Comparison of ENCODE assay signal across 19 mouse cellular contexts in genomic region chr15:78992235-78992634, GRCm38 (mm10). TPM values are rescaled to one million over a fixed set of nuclear protein-coding genes. Genes with fewer than 3 reads are reported as not detected.
A peak's percentile ranks its signal among the peaks of the same experiment; 100 is the strongest.
DNase-seq lines count a peak whose midpoint lies in the region; ATAC-seq and TF ChIP-seq lines count a peak whose summit lies in the region.
"Had no signal": no experiment of that assay in that cellular context is flagged by ENCODE, and none has a peak within 500 bp of the region (broad histone marks: within the 10 kb centered on the region; RNA-seq: fewer than 3 reads in every experiment).

No protein-coding gene starts in this region.

- no peaks in the 10 kb centered on the region for H3K27me3 ChIP-seq in intestine, postnatal 0 days (replicated peaks; ENCODE audit: control insufficient read depth, insufficient read depth, low read length)
- no peaks in the 10 kb centered on the region for H3K27me3 ChIP-seq in intestine, embryonic 16.5 days (replicated peaks; ENCODE audit: control insufficient read depth, insufficient read depth, low read length)
- H3K27me3 ChIP-seq in lung, postnatal 0 days (replicated peaks; ENCODE audit: insufficient read depth, low read length), result no peaks in the 10 kb centered on the region
- H3K27me3 ChIP-seq: forebrain, embryonic 13.5 days; heart, embryonic 15.5 days; limb, embryonic 12.5 days; lung, embryonic 15.5 days had no signal

- no peak for TF ChIP-seq POLR2A in lung, adult 2 months (IDR thresholded peaks at IDR 0.05; ENCODE audit: borderline replicate concordance, extremely low read depth, low read depth, low read length)

- TF ChIP-seq CTCF in intestine, postnatal 0 days (IDR thresholded peaks at IDR 0.05; ENCODE audit: low read depth), result peak; percentile 54
- peak; percentile 45 for TF ChIP-seq CTCF in lung, postnatal 0 days (IDR thresholded peaks at IDR 0.05)
- TF ChIP-seq CTCF in lung, adult 2 months (IDR thresholded peaks at IDR 0.05; ENCODE audit: insufficient read depth, low read length), result no peak

- no peak overlapping the region for H3K27ac ChIP-seq in intestine, postnatal 0 days (ENCODE audit: low read depth, low read length)
- no peak overlapping the region for H3K27ac ChIP-seq in intestine, embryonic 16.5 days (ENCODE audit: low read length)
- H3K27ac ChIP-seq in lung, postnatal 0 days (ENCODE audit: low read length), result no peak overlapping the region
- H3K27ac ChIP-seq: embryonic facial prominence, embryonic 10.5 days; forebrain, embryonic 13.5 days; heart, embryonic 15.5 days; limb, embryonic 12.5 days; lung, embryonic 15.5 days had no signal

- no peak overlapping the region for H3K4me2 ChIP-seq in intestine, postnatal 0 days (replicated peaks; ENCODE audit: low read depth)
- no peak overlapping the region for H3K4me2 ChIP-seq in intestine, embryonic 16.5 days (ENCODE audit: low read depth, low read length)
- H3K4me2 ChIP-seq in lung, postnatal 0 days (replicated peaks; ENCODE audit: low read depth, low read length), result no peak overlapping the region
- H3K4me2 ChIP-seq: forebrain, embryonic 13.5 days; heart, embryonic 15.5 days; limb, embryonic 12.5 days; lung, embryonic 15.5 days had no signal

- H3K4me3 ChIP-seq in intestine, postnatal 0 days (ENCODE audit: low read depth, low read length), result no peak overlapping the region
- H3K4me3 ChIP-seq in intestine, embryonic 16.5 days (ENCODE audit: low read length), result no peak overlapping the region
- no peak overlapping the region for H3K4me3 ChIP-seq in lung, postnatal 0 days (ENCODE audit: low read depth, low read length)
- no peak overlapping the region for H3K4me3 ChIP-seq in lung, adult 2 months (replicated peaks; ENCODE audit: extremely low read depth, low read depth, low read length)
- H3K4me3 ChIP-seq: embryonic facial prominence, embryonic 10.5 days; forebrain, embryonic 13.5 days; heart, embryonic 15.5 days; limb, embryonic 12.5 days; lung, embryonic 15.5 days had no signal

- no peaks in the 10 kb centered on the region for H3K9me3 ChIP-seq in intestine, postnatal 0 days (ENCODE audit: control insufficient read depth)
- no peaks in the 10 kb centered on the region for H3K9me3 ChIP-seq in intestine, embryonic 16.5 days (ENCODE audit: control insufficient read depth, low read length)
- H3K9me3 ChIP-seq in lung, postnatal 0 days (ENCODE audit: low read length), result no peaks in the 10 kb centered on the region
- H3K9me3 ChIP-seq: embryonic facial prominence, embryonic 10.5 days; forebrain, embryonic 13.5 days; G1E; heart, embryonic 15.5 days; limb, embryonic 12.5 days; lung, embryonic 15.5 days had no signal

- no peak overlapping the region for H3K9ac ChIP-seq in intestine, postnatal 0 days (ENCODE audit: low read depth, low read length)
- H3K9ac ChIP-seq in intestine, embryonic 16.5 days (ENCODE audit: low read depth, low read length), result no peak overlapping the region
- no peak overlapping the region for H3K9ac ChIP-seq in lung, postnatal 0 days (replicated peaks; ENCODE audit: low read depth)
- H3K9ac ChIP-seq: forebrain, embryonic 13.5 days; heart, embryonic 15.5 days; limb, embryonic 12.5 days; lung, embryonic 15.5 days had no signal

- peak; percentile 47 for DNase-seq in adrenal gland, postnatal 14 days
- DNase-seq in adrenal gland, postnatal 10 days, result no peak
- DNase-seq in lung, postnatal 0 days (ENCODE audit: low spot score), result no peak
- no peak for DNase-seq in lung, adult 2 months
- peak; percentile 27 for DNase-seq in induced T-regulatory cell, adult 2 months (ENCODE audit: low read depth)
- no peak for DNase-seq in thymus, postnatal 4 days
- DNase-seq: adrenal gland, postnatal 25 days; kidney, postnatal 14 days; midbrain, embryonic 14.5 days; retina, postnatal 1 day had no signal

- peaks cover 80% of the 10 kb centered on the region for H3K36me3 ChIP-seq in intestine, postnatal 0 days (ENCODE audit: control insufficient read depth, insufficient read depth)
- H3K36me3 ChIP-seq in intestine, embryonic 16.5 days (ENCODE audit: control insufficient read depth, insufficient read depth, low read length), result peaks cover 42% of the 10 kb centered on the region
- H3K36me3 ChIP-seq in lung, postnatal 0 days (ENCODE audit: insufficient read depth, low read length), result peaks cover 43% of the 10 kb centered on the region

- no peaks in the 10 kb centered on the region for H3K4me1 ChIP-seq in intestine, postnatal 0 days (replicated peaks; ENCODE audit: control insufficient read depth, insufficient read depth, low read length)
- H3K4me1 ChIP-seq in intestine, embryonic 16.5 days (ENCODE audit: control insufficient read depth, insufficient read depth, low read length), result no peaks in the 10 kb centered on the region
- no peaks in the 10 kb centered on the region for H3K4me1 ChIP-seq in lung, postnatal 0 days (ENCODE audit: insufficient read depth, low read depth, low read length)
- H3K4me1 ChIP-seq in lung, adult 2 months (ENCODE audit: control insufficient read depth, insufficient read depth, low read length), result no peaks in the 10 kb centered on the region; the same call in 1 of the 2 replicates

- no peak for TF ChIP-seq EP300 in lung, postnatal 0 days (IDR thresholded peaks at IDR 0.05)

- ATAC-seq in intestine, postnatal 0 days, result no peak
- ATAC-seq in intestine, embryonic 16.5 days, result no peak
- ATAC-seq in lung, postnatal 0 days, result no peak
- ATAC-seq: forebrain, embryonic 13.5 days; inflammation-experienced regulatory T-cells, adult 6 months had no signal

- WGBS in intestine, postnatal 0 days, result 94% methylated on average over 7 of the region's 7 CpGs
- WGBS in intestine, embryonic 16.5 days, result 90% methylated on average over 7 of the region's 7 CpGs
- WGBS in lung, postnatal 0 days, result 91% methylated on average over 7 of the region's 7 CpGs
- WGBS in lung, adult 2 months, result 88% methylated on average over 7 of the region's 7 CpGs

RNA-seq across cellular contexts. Expression of gene H1f0, which starts 36.0 kb away (rescaled TPM):
- 162 and 178 TPM in 2 replicates for total RNA-seq in adrenal gland, postnatal 14 days (2021)
- total RNA-seq in adrenal gland, postnatal 10 days (2021), result 100 to 1,000 TPM; 195 to 222 TPM
- polyA plus RNA-seq in intestine, postnatal 0 days (2015; fragmentation: Nextera tagmentation; extraction: Ambion mirVana), result 298 and 319 TPM in 2 replicates
- 438 and 456 TPM in 2 replicates for polyA plus RNA-seq in intestine, embryonic 16.5 days (2015; fragmentation: Nextera tagmentation; extraction: Ambion mirVana)
- 263 and 311 TPM in 2 replicates for polyA plus RNA-seq in lung, postnatal 0 days (2015; fragmentation: Nextera tagmentation; extraction: Ambion mirVana)
- 92.0 and 112 TPM in 2 replicates for polyA plus RNA-seq in lung, adult 2 months (2012; rRNA removed)

RNA-seq across cellular contexts. Expression of gene Triobp, which starts 44.7 kb away (rescaled TPM):
- total RNA-seq in adrenal gland, postnatal 14 days (2021), result 82.2 and 85.0 TPM in 2 replicates
- total RNA-seq in adrenal gland, postnatal 10 days (2021), result 10 to 100 TPM; 87.8 to 88.2 TPM
- polyA plus RNA-seq in intestine, postnatal 0 days (2015; fragmentation: Nextera tagmentation; extraction: Ambion mirVana), result 35.2 and 39.4 TPM in 2 replicates
- polyA plus RNA-seq in intestine, embryonic 16.5 days (2015; fragmentation: Nextera tagmentation; extraction: Ambion mirVana), result 54.3 and 58.7 TPM in 2 replicates
- 22.5 and 23.9 TPM in 2 replicates for polyA plus RNA-seq in lung, postnatal 0 days (2015; fragmentation: Nextera tagmentation; extraction: Ambion mirVana)
- polyA plus RNA-seq in lung, adult 2 months (2012; rRNA removed), result 49.6 and 56.3 TPM in 2 replicates

RNA-seq across cellular contexts. Expression of gene Galr3, which starts 49.5 kb away (rescaled TPM):
- total RNA-seq in adrenal gland, postnatal 14 days (2021), result 0.41 and 0.78 TPM in 2 replicates
- total RNA-seq in adrenal gland, postnatal 10 days (2021), result under 1 TPM; 0.30 to 0.48 TPM
- polyA plus RNA-seq in intestine, postnatal 0 days (2015; fragmentation: Nextera tagmentation; extraction: Ambion mirVana), result 2.2 and 2.6 TPM in 2 replicates
- polyA plus RNA-seq in intestine, embryonic 16.5 days (2015; fragmentation: Nextera tagmentation; extraction: Ambion mirVana), result 1.8 and 2.3 TPM in 2 replicates
- polyA plus RNA-seq in lung, postnatal 0 days (2015; fragmentation: Nextera tagmentation; extraction: Ambion mirVana), result 0.12 and 0.14 TPM in 2 replicates
- polyA plus RNA-seq in lung, adult 2 months (2012; rRNA removed), result 1.3 and 1.8 TPM in 2 replicates
- total RNA-seq: G1E had no signal
- polyA plus RNA-seq: embryonic facial prominence, embryonic 10.5 days; forebrain, embryonic 13.5 days; G1E; heart, embryonic 15.5 days; inflammation-experienced regulatory T-cells, adult 6 months; limb, embryonic 12.5 days; lung, embryonic 15.5 days; midbrain, embryonic 14.5 days had no signal

RNA-seq across cellular contexts. Expression of gene Nol12, which starts 57.5 kb away (rescaled TPM):
- 37.0 and 44.4 TPM in 2 replicates for total RNA-seq in adrenal gland, postnatal 14 days (2021)
- 10 to 100 TPM; 34.4 to 35.2 TPM for total RNA-seq in adrenal gland, postnatal 10 days (2021)
- polyA plus RNA-seq in intestine, postnatal 0 days (2015; fragmentation: Nextera tagmentation; extraction: Ambion mirVana), result 24.8 and 26.0 TPM in 2 replicates
- polyA plus RNA-seq in intestine, embryonic 16.5 days (2015; fragmentation: Nextera tagmentation; extraction: Ambion mirVana), result 38.1 and 43.7 TPM in 2 replicates
- 26.8 and 28.9 TPM in 2 replicates for polyA plus RNA-seq in lung, postnatal 0 days (2015; fragmentation: Nextera tagmentation; extraction: Ambion mirVana)
- polyA plus RNA-seq in lung, adult 2 months (2012; rRNA removed), result 15.2 and 16.4 TPM in 2 replicates

Comparison
In these comparisons a context has a peak if more than half of its experiments do, and no peak if none do; other contexts are left out.
1. DNase-seq: peak in adrenal gland, postnatal 14 days (single experiment) and induced T-regulatory cell, adult 2 months (single experiment); none in adrenal gland, postnatal 10 days (single experiment), lung, postnatal 0 days (single experiment), lung, adult 2 months (single experiment) and thymus, postnatal 4 days (single experiment).